Mouse (Mus musculus) urinary bladder, postnatal 14 days (tissue): Measurements from ENCODE around the gene Slc39a3.

Experiments
- DNase-seq: peaks from one replicate; pipeline ENCODE4 v3.0.0; 2021; ENCODE audit warnings: low spot score

Gene Slc39a3

DNA sequence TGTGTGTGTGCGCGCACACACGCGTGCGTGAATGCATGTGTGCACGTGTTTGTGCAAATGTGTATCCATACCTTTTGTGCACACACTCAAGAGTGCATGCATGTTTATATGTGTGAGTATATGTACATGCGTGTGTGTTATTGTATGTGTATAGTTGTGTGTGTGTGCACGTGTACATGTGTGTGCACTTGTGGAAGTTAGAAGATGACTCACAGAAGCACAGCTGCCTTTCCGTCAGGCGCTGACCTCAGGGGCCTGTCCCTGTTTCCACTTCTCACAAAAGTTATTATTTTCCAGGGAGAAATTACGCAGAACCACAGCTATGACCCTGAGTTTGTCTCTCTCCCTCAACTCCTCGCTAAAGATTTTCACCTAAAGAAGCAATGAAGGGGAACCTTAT, 53.0 kb downstream of the Slc39a3 start:
- DNase-seq, result no peak

DNA sequence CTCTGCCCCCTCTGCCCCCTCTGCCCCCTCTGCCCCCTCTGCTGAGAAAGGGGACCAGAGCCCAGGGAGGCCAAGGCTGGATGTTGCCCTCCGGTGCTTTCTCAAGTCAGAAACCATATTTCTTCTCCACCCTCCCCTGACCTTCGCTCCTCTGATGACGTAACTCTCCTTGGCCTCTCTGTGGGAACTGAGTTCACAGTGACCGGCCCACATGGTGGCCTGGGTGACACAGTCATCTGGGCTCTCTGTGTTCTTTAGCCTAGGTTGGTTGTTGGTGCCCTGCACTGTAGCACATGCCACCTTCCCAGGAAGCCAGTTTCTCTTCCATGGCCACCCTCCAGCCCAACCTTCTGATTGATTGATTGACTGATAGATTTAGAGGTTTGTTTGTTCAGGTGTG, 54.8 kb downstream of the Slc39a3 start:
- no peak for DNase-seq

DNA sequence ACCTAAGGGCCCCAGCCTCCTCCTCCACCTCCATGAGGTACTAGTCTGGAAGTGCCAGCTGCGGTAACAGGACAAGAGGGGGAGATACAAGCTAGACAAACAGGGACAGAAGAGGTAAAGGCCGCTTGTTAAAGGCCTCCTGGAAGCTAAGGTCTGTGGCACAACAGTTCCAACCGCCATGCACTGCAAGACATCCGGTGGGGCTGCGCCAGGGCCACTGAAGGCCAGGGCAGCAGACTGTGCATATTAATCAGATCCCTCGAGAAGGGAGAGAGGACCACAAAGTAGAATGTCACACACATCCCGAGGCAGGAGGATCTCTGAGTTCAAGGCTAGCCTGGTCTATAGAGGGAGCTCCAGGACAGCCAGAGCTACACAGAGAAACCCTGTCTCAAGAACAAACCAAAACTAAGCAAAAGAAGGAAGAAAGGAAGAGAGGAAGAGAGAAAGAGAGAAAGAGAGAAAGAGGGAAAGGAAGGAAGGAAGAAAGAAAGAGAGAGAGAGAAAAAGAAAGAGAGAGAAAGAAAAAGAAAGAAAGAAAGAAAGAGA, 55.6 kb downstream of the Slc39a3 start:
- no peak for DNase-seq
